Mouse (Mus musculus) limb, embryonic 11.5 days (tissue): Measurements from ENCODE around the gene Pick1. TPM values are rescaled to one million over a fixed set of nuclear protein-coding genes. Genes with fewer than 3 reads are reported as not detected.

Experiments
- ATAC-seq: fragments of 200-750 bp; cut with Nextera tagmentation; 2 replicates; pipeline ENCODE4 v1.8.0; 2017; ENCODE audit warnings: low read depth; ENCODE audit not compliant: insufficient number of reproducible peaks, low FRiP score, low TSS enrichment
- DNase-seq: peaks from one replicate; pipeline ENCODE4 v3.0.0-alpha.2; 2015; ENCODE audit warnings: low spot score
- H3K27ac ChIP-seq: fragments of 300-500 bp; sonication (generic); replicated peaks from 2 replicates; pipeline ENCODE4 v1.5.1; 2014; ENCODE audit warnings: low read depth, mild to moderate bottlenecking, low read length
- H3K27me3 ChIP-seq: fragments of 300-500 bp; sonication (generic); 2 replicates; pipeline ENCODE4 v1.6.1; 2014; ENCODE audit warnings: mild to moderate bottlenecking, low read length, mixed read lengths; ENCODE audit not compliant: control insufficient read depth, insufficient read depth
- H3K36me3 ChIP-seq: fragments of 300-500 bp; sonication (generic); 2 replicates; pipeline ENCODE4 v1.6.1; 2014; ENCODE audit warnings: mild to moderate bottlenecking, low read length, moderate library complexity, mixed read lengths; ENCODE audit not compliant: control insufficient read depth, insufficient read depth
- H3K4me1 ChIP-seq: fragments of 300-500 bp; sonication (generic); 2 replicates; pipeline ENCODE4 v1.6.1; 2014; ENCODE audit warnings: low read length, mixed read lengths; ENCODE audit not compliant: control insufficient read depth, insufficient read depth
- H3K4me2 ChIP-seq: fragments of 300-500 bp; sonication (generic); 2 replicates; pipeline ENCODE4 v1.6.1; 2014; ENCODE audit warnings: low read depth, mild to moderate bottlenecking, moderate library complexity; ENCODE audit not compliant: severe bottlenecking
- H3K4me3 ChIP-seq: fragments of 300-500 bp; sonication (generic); 2 replicates; pipeline ENCODE4 v1.5.1; 2014; ENCODE audit warnings: low read depth, low read length
- H3K9ac ChIP-seq: fragments of 300-500 bp; sonication (generic); 2 replicates; pipeline ENCODE4 v1.6.1; 2014; ENCODE audit warnings: mild to moderate bottlenecking, low read length
- H3K9me3 ChIP-seq: fragments of 300-500 bp; sonication (generic); 2 replicates; pipeline ENCODE4 v1.6.1; 2016; ENCODE audit warnings: low read length; ENCODE audit not compliant: control insufficient read depth
- WGBS: fragments of 180-500 bp; shearing (Covaris S2); extraction: QIAGEN DNeasy Blood & Tissue Kit; methylation state at CpG from one replicate; pipeline ENCODE4 v1.1.7; 2014; 5-methylcytosine and 5-hydroxymethylcytosine counted together
- polyA plus RNA-seq: library from polyadenylated mRNA; unstranded; fragments of >200 nt; fragmentation: Nextera tagmentation; extraction: Ambion mirVana; gene quantifications from 2 replicates; pipeline ENCODE4 v1.2.1, GENCODE M21; 2014

Gene Pick1
- polyA plus RNA-seq, 1 experiment from 2014 or later: 23.6 TPM

DNA sequence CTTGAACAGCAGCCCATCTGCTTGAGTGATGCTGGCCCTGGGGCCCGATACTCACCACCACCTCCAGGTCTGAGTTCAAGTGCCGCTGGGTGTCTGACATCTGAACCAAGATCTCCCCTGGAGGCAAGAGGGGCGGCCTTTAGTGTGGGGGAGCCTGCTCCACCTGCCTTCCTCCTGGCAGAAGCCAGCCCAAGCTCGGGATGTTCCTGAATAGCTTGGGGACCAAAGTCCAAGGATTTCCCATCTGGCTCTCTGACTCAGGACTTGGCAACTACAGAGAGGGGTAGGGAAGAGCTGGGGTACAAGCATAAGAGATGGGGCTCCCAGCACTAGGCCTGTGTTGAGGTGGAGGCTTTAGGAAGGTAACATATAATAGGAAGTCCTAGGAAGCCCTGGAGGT lies 54.4 kb downstream of the Pick1 start:
- no peak for ATAC-seq
- H3K36me3 ChIP-seq: no peaks in the 10 kb centered on the region
- H3K9me3 ChIP-seq: no peaks in the 10 kb centered on the region
- no peak overlapping the region for H3K27ac ChIP-seq
- no peak overlapping the region for H3K4me3 ChIP-seq
- WGBS: 85% methylated on average over 4 of the region's 4 CpGs
- no peak overlapping the region for H3K4me2 ChIP-seq
- H3K9ac ChIP-seq: no peak overlapping the region
- no peaks in the 10 kb centered on the region for H3K4me1 ChIP-seq
- DNase-seq: no peak
- H3K27me3 ChIP-seq: no peaks in the 10 kb centered on the region

DNA sequence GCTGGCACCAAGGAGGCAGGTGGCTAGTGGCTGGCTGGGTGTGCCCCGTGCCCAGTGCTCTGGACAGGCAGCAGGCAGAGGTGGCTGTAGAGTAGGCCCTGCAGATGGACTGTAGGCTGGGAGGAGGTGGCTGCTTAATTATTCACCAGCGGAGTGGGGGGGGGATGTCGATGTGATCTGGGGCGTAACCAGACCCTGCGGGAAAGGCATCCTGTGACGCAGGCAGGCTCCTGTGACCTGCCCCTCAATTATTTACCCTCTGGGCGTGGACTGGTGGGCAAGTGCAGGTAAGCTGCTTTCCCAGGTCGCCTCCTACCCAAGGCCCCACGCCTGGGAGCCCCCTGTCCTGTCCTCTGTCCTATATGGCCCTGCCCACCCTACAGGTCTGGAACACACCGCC lies 56.4 kb downstream of the Pick1 start, which contains the start of gene Baiap2l2:
Gene Baiap2l2, minus strand, starts transcription at position 139 of the 400 bp plus-strand sequence.
- Histone ChIP-seq H3K4me3 (no peak within 1 kb of the TSS), H3K9me3 (no peaks in the 10 kb centered on the region), H3K27ac (no peak within 1 kb of the TSS), H3K36me3 (peaks cover 3% of the 10 kb centered on the region; the same call in 1 of the 2 replicates), H3K27me3 (no peaks in the 10 kb centered on the region), H3K4me1 (0 out of 2 replicates have a peak, but pooled peaks cover 2% of the 10 kb centered on the region), H3K9ac (no peak within 1 kb of the TSS), H3K4me2 (no peak within 1 kb of the TSS)
- ATAC-seq (no peak), DNase-seq (no peak)
- WGBS: 67% methylated on average over 10 of the region's 10 CpGs

DNA sequence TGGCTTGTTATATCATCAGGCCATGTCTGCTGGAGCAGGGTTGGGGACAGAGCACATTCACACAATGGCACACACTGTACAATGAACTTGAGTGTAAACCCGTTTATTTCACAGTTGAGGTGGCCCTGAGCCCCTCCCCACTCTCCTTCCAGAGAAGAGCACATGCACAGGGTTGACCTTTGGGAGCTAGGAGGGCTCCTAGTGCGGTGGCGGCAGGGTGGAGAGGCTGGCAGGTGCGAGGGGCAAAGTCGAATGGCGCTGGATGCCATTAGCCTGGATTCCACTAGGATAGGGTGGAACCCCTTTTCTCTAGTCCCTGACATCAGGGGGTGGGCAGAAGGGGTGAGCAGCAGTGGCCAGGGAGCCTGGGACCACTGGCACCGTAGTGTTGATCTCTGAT lies 57.2 kb downstream of the Pick1 start:
- no peak overlapping the region for H3K27ac ChIP-seq
- peaks cover 3% of the 10 kb centered on the region; the same call in 1 of the 2 replicates for H3K36me3 ChIP-seq
- DNase-seq (no peak), ATAC-seq (no peak)
- H3K27me3 ChIP-seq: no peaks in the 10 kb centered on the region
- no peaks in the 10 kb centered on the region for H3K9me3 ChIP-seq
- H3K4me3 ChIP-seq: no peak overlapping the region
- H3K4me2 ChIP-seq: no peak overlapping the region
- 0 out of 2 replicates have a peak, but pooled peaks cover 2% of the 10 kb centered on the region for H3K4me1 ChIP-seq
- 94% methylated on average over 7 of the region's 7 CpGs for WGBS
- H3K9ac ChIP-seq: no peak overlapping the region

DNA sequence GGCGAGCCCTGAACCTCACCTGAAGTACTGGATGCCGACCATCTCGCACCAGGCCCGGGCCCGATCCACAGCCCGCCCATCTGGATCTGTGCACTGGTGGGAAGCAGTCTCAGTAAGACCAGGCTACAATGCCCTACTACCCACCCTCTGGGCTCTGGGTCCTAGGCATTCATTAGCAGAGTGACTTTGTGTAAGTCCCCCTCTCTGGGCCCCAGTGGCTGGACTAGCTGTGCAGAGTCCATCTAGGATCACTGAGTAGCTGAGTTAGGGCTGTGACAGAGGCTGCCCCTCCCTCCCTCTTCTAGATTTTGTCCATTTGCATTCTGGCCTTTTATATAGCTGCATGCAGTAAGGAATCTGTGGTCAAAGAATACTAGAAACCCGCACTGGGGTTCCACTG lies 58.1 kb downstream of the Pick1 start:
- Histone ChIP-seq H3K4me1 (0 out of 2 replicates have a peak, but pooled peaks cover 2% of the 10 kb centered on the region), H3K36me3 (peaks cover 3% of the 10 kb centered on the region; the same call in 1 of the 2 replicates), H3K4me2 (no peak overlapping the region), H3K4me3 (no peak overlapping the region), H3K27me3 (no peaks in the 10 kb centered on the region), H3K9me3 (no peaks in the 10 kb centered on the region), H3K9ac (no peak overlapping the region), H3K27ac (no peak overlapping the region)
- ATAC-seq (no peak), DNase-seq (no peak)
- 93% methylated on average over 7 of the region's 7 CpGs for WGBS

DNA sequence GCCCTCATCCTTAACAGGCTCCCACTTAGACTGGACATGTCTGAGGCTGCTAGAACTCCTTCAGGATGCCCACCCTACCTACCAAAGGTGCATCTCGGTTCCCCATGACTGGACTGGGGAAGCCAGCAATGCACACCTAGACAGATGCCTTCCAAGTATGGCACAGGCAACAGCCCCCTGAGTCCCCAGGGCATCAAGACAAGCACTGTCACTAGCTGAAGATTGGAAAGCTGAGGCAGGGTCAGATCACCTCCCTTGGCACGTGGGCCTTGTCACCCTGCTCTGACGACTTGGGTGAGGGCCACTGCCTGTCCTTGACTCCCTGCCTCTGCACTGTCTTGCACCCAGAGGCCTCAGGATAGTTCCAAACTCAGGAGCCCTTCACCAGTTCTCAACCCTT lies 59.4 kb downstream of the Pick1 start:
- Histone ChIP-seq H3K27me3 (no peaks in the 10 kb centered on the region), H3K4me2 (no peak overlapping the region), H3K4me1 (0 out of 2 replicates have a peak, but pooled peaks cover 2% of the 10 kb centered on the region), H3K36me3 (peaks cover 3% of the 10 kb centered on the region; the same call in 1 of the 2 replicates), H3K9ac (no peak overlapping the region), H3K9me3 (no peaks in the 10 kb centered on the region), H3K4me3 (no peak overlapping the region), H3K27ac (no peak overlapping the region)
- WGBS: 79% methylated on average over 3 of the region's 3 CpGs
- DNase-seq (no peak), ATAC-seq (no peak)

DNA sequence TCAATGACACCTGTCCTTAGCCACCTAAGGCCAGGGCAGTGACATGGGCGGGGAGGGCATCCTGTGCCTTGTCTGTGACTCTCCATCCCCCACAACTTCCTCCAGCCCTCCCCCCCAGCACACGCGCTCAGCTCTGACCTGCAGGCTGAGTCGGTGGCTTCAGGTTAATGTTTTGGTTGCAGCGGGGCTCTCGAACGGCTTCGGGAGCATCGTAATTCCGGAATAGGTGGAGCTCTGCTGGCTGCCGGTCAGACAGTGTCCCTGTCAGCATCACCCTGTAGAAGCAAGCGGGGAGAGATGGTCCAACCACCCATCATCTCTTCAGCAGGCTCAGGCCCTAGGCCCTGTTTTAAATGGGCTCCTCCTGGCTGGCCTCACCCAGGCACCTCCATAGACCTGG lies 60.5 kb downstream of the Pick1 start:
- Histone ChIP-seq H3K27me3 (no peaks in the 10 kb centered on the region), H3K4me3 (no peak overlapping the region), H3K36me3 (peaks cover 3% of the 10 kb centered on the region; the same call in 1 of the 2 replicates), H3K9ac (no peak overlapping the region), H3K4me2 (no peak overlapping the region), H3K27ac (no peak overlapping the region), H3K9me3 (no peaks in the 10 kb centered on the region), H3K4me1 (0 out of 2 replicates have a peak, but pooled peaks cover 2% of the 10 kb centered on the region)
- WGBS: 84% methylated on average over 12 of the region's 12 CpGs
- DNase-seq: no peak
- no peak for ATAC-seq

DNA sequence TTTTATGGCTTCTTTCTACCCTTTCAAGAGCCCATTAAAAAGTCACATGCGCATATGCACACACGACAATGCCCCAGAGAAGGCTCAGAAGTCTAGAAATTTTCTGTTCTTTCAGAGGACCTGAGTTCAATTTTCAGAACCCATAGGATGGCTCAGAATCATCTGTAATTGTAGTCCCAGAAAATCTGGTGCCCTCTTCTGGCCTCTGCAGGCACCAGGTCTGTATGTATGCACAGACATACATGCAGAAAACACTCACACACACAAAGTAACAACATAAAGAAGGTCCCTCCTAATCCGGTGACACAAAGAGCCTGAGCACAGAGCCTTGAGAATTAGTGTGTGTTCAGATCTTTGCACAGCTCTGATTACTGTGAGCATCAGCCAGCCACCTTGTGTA lies 61.4 kb downstream of the Pick1 start:
- H3K9me3 ChIP-seq: no peaks in the 10 kb centered on the region
- H3K4me3 ChIP-seq: no peak overlapping the region
- ATAC-seq (no peak), DNase-seq (no peak)
- no peaks in the 10 kb centered on the region for H3K27me3 ChIP-seq
- no peak overlapping the region for H3K4me2 ChIP-seq
- no peak overlapping the region for H3K9ac ChIP-seq
- peaks cover 3% of the 10 kb centered on the region; the same call in 1 of the 2 replicates for H3K36me3 ChIP-seq
- 61% methylated on average over 3 of the region's 3 CpGs for WGBS
- no peak overlapping the region for H3K27ac ChIP-seq
- 0 out of 2 replicates have a peak, but pooled peaks cover 2% of the 10 kb centered on the region for H3K4me1 ChIP-seq

DNA sequence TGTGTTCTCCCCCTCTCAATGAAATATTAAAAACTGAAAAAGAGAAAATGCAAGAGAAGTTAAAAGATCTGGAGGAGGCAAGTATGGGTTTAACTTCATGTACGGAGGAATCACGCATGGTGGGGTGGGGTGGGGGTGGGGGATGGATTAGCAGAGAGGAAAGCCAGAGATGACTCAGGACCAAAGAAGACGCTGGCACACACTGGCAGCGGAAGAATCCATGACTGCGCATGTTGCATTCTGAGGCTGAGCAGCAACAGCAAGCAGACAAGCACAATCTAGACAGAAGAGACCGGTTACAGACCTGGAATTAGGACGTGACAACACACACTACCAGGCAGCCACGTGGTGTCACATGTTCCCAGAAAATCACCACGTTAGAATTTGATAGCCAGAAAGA lies 63.8 kb downstream of the Pick1 start:
- 90% methylated on average over 9 of the region's 9 CpGs for WGBS
- Histone ChIP-seq H3K4me3 (no peak overlapping the region), H3K4me2 (no peak overlapping the region), H3K27ac (no peak overlapping the region), H3K27me3 (no peaks in the 10 kb centered on the region), H3K36me3 (peaks cover 3% of the 10 kb centered on the region; the same call in 1 of the 2 replicates), H3K4me1 (0 out of 2 replicates have a peak, but pooled peaks cover 2% of the 10 kb centered on the region), H3K9me3 (no peaks in the 10 kb centered on the region), H3K9ac (no peak overlapping the region)
- ATAC-seq (no peak), DNase-seq (no peak)

DNA sequence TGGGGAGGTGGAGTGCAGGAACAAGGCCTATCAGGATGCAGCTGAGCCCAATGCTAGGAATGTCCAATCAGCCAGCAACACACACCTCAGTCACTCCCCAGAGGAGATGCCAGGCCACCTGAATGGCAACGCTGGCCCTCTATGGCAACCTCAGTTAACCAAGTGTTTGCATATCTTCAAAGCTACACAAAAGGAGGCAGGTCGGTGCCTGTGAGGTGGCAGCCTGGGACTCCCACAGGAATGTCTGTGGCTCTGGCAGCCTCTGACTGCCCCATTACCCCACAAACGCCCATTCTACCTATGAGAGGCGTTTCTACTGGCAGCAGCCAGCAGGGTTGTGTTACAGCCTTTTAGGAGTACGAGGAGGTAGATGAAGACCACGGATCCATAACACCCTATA lies 69.6 kb downstream of the Pick1 start:
- no peak overlapping the region for H3K9ac ChIP-seq
- no peaks in the 10 kb centered on the region for H3K9me3 ChIP-seq
- no peak overlapping the region for H3K27ac ChIP-seq
- no peak for DNase-seq
- H3K36me3 ChIP-seq: no peaks in the 10 kb centered on the region
- H3K4me3 ChIP-seq: no peak overlapping the region
- no peak for ATAC-seq
- no peaks in the 10 kb centered on the region for H3K4me1 ChIP-seq
- WGBS: 85% methylated on average over 6 of the region's 6 CpGs
- no peaks in the 10 kb centered on the region for H3K27me3 ChIP-seq
- H3K4me2 ChIP-seq: no peak overlapping the region
